Mouse (Mus musculus): Measurements from ENCODE around the gene Vav1.
"Not testable (repeated sequence)": the region's sequence is repeated elsewhere in the genome, so short reads cannot be mapped to it uniquely, and the experiment has no call there.

Vav1 gene

GRCm38 (mm10) chr17:57255354-57255753 is 23.5 kb upstream of the Vav1 start:
- no peak for DNase-seq

GRCm38 (mm10) chr17:57256921-57257485 is 21.9 kb upstream of the Vav1 start:
- no peak for DNase-seq

GRCm38 (mm10) chr17:57258191-57258590 is 20.7 kb upstream of the Vav1 start:
- no peak for DNase-seq

- no peak for DNase-seq
These were observed 19.2 kb upstream of the Vav1 start for GRCm38 (mm10) chr17:57259742-57260141.

GRCm38 (mm10) chr17:57260351-57260750 is 18.5 kb upstream of the Vav1 start:
- no peak for DNase-seq

GRCm38 (mm10) chr17:57261286-57261685 is 17.6 kb upstream of the Vav1 start:
- no peak for DNase-seq

GRCm38 (mm10) chr17:57261796-57262195 is 17.1 kb upstream of the Vav1 start:
- DNase-seq: no peak

- no peak for DNase-seq
These were observed 15.9 kb upstream of the Vav1 start for GRCm38 (mm10) chr17:57262901-57263550.

- no peak for DNase-seq
These were observed 14.7 kb upstream of the Vav1 start for GRCm38 (mm10) chr17:57264164-57264563.

- peak; percentile 33 for DNase-seq
These were observed 13.6 kb upstream of the Vav1 start for GRCm38 (mm10) chr17:57264972-57265945.

GRCm38 (mm10) chr17:57267556-57268126 is 11.3 kb upstream of the Vav1 start:
- no peak for DNase-seq

- no peak for DNase-seq
These were observed 7.6 kb upstream of the Vav1 start for GRCm38 (mm10) chr17:57271301-57271700.

- DNase-seq: no peak
These were observed 5.1 kb upstream of the Vav1 start for GRCm38 (mm10) chr17:57273846-57274245.

GRCm38 (mm10) chr17:57274686-57275085 is 4.2 kb upstream of the Vav1 start:
- no peak for DNase-seq

GRCm38 (mm10) chr17:57275111-57275996 is 3.5 kb upstream of the Vav1 start:
- DNase-seq: peak; percentile 54

GRCm38 (mm10) chr17:57275997-57276351 is 2.9 kb upstream of the Vav1 start:
- DNase-seq: no peak

GRCm38 (mm10) chr17:57276634-57277121 is 2.2 kb upstream of the Vav1 start:
- DNase-seq: peak; percentile 73

GRCm38 (mm10) chr17:57277598-57278261 is 1.2 kb upstream of the Vav1 start:
- DNase-seq: not testable (repeated sequence)

- DNase-seq: no peak
These were observed 363 bp upstream of the Vav1 start for GRCm38 (mm10) chr17:57278537-57278936.

- DNase-seq: no peak
These were observed 808 bp downstream of the Vav1 start for GRCm38 (mm10) chr17:57279591-57280224.

GRCm38 (mm10) chr17:57280411-57280810 is 1.5 kb downstream of the Vav1 start:
- DNase-seq: no peak

Data from right cerebral cortex, postnatal 14 days (tissue).